Mouse (Mus musculus) heart, adult 18-20 months (tissue): ENCODE results near the gene Ankrd23. TPM values are rescaled to one million over a fixed set of nuclear protein-coding genes. Genes with fewer than 3 reads are reported as not detected.
A peak's percentile ranks its signal among the peaks of the same experiment; 100 is the strongest.

Experiments
- DNase-seq, 2 experiments: peaks; one replicate each; pipeline ENCODE4 v3.0.0; 2021 to 2022; ENCODE audit warnings: mixed read lengths in 1 of 2
- total RNA-seq, 2 experiments: library from RNA; stranded (reverse); gene quantifications; 2 replicates each; pipeline ENCODE4 v1.2.3; 2021

Gene Ankrd23
- total RNA-seq, 2 experiments from 2014 or later, result 315 to 408 TPM

DNA sequence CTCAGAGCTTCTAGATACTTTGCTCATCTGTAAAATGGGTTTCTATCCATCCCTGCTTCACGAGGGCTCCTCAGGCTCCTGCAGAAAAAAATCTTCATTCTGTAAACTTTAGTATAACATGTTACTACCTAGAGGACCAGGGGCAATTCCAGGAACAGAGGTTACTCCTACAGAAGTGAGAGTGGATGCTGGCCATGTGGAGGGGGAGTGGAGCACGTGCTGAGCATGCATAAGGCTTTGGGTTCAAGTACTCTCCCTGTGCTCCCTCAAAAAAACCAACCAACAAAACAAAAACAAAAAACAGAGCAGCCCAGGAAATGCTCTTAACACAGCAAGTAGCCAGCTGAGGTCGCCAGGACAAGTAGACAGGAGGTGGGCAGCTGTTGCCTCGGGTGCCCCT, 26.9 kb upstream of the Ankrd23 start:
- DNase-seq, result no peak

DNA sequence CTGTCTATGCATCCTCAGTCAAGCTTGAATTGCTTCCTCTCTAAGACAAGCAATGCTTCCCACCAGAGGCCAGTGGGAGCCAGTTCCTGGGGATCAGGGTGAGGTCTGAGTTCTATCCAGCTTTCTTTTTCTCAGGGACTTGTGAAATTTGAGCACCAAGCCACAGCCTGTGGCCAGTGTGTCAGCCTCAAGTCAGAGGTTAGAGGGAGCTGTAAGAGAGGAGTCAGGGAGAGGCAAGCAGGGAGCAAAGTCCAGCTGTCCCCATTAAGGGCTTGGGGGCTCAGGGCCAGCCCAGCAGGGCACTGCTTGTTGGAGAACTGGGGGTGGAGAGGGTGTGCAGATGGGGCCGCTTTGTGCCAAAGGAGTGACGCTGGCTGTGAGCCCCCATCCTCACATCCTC, 26.5 kb upstream of the Ankrd23 start:
- DNase-seq, result peak; percentile 54 to 70

DNA sequence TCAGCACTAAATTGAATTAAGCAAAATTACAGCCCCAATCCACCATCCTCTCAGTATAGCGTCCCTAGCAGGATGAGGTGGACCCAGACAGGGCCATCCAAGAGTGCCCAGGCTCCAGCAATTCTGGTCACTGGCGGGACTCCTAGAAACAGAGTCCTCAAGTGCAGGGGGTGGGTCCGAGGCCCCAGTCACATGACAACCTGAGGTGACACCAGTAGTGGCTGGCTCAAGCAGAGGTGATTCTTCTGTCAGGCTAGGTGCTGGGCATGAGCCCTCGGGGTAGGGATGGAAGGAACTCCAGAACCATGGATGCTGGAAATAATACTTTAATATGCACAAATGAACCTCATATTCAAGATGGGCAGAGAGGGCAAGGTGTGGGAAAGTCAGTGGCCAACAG, 25.7 kb upstream of the Ankrd23 start:
- DNase-seq, result no peak

GRCm38 (mm10) chr1:36560903-36561302, 24.2 kb upstream of the Ankrd23 start:
- DNase-seq, result peak; percentile 50 to 81

DNA sequence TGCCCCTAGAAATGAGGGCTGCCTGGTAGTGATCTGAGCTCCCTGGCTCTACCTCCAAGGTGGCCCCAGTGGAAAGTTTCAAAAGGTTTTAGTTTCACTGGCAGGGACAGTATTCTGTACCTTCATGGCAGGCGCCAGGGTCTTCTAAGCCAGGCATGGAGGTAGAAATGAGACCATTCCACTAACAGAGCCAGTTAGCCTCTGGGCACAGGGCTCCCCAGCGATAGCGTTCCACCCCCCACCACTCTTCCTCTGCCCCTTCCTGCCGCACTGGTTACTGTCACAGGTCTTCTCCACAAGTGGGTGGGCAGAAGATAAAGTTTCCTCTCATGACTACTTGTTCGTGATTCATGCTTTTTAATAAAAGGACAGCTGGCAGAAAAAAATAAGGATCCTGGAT, 23.2 kb upstream of the Ankrd23 start:
- no peak for DNase-seq

DNA sequence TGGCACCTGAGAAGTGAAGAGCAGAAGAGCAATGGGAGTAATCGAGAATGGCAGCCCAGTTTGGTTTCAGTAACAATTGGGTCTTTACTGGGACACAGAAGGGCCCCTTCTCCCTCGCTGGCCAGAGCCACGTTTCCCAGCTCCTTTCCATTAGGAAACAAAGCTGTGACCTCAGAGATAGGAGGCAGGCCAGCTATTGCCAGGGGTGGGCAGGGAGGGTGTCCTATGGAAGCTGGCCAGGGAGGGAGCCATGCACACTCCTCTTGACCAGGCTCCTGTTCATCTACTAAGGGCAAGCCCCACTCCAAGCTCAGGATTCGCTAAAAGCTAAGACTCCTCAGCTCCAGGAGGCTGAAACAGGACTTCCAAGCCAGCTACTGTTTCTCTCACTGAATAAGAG, 22.6 kb upstream of the Ankrd23 start:
- DNase-seq, result no peak

- peak; percentile 84 for DNase-seq
These were observed 21.6 kb upstream of the Ankrd23 start, which contains the start of gene Sema4c for GRCm38 (mm10) chr1:36558031-36558993. Gene Sema4c, minus strand, starts transcription at chr1:36558349.

DNA sequence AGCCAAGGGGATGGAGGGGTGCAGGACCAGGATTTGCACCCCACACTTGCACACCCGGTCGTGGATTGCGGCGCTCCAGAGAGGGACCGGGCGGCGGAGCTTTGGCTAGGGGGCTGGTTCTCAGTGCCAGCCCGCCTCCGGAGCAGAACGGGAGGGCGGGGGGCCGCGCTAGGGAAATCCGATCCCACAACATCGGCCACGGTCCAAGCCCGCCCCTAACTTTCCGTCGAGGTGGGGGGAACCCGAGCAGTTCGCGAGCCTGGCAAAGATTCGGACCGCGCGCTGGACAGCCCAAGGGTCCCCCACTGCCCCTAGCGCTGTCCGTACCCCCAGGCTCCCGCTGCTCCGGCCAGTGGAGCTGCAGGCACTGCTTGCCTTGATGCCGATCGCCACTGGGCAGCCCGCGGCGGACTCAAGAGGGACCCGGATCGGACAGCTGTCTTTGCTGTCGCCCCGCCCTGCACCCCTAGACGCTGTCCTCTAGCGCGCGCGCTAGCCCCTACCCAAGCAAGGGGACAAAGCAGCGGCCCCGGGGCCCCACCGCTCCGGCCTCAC, 20.9 kb upstream of the Ankrd23 start:
- peak; percentile 91 to 93 for DNase-seq

- DNase-seq, result peak; percentile 95 to 96
These were observed 20.1 kb upstream of the Ankrd23 start for GRCm38 (mm10) chr1:36556553-36557456.

GRCm38 (mm10) chr1:36555798-36556395, 19.2 kb upstream of the Ankrd23 start:
- no peak for DNase-seq

DNA sequence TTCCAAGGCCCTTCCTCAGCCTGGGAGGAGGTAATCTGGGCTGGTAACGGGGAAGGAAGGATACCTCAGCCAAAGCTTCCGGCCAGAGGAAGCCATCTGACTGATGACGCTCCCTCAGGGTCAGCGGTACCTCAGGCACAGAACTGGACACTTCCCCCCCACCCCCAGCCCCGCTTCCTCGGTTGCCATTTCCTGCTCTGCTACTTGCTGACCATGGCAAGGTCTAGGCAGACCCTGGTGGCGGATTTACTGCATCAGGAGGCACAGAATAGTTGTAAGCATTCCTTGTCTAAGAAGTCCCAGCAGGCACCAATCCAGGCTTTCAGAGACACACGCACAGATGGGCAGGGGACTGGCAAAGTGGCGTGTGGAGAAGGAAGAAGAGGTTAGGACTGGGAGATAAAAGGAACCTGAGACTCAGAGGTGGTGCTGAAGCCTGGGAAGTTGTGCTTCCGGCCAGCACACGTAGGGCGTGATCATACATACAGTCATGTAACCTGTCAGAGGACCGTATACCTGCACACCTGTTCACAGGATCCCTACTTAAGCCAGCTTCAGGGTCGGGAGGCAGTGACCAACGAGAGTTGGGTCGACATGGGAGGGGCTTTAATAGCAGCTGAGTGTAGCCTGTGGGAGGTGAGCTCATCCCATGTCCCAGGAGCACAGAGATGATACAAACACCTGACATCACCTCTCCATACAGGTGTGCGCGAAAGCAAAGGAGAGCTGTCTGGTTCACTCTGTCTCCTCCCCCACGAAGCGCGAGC, 18.1 kb upstream of the Ankrd23 start:
- DNase-seq, result peak in 1 of 2 experiments; percentile 71

DNA sequence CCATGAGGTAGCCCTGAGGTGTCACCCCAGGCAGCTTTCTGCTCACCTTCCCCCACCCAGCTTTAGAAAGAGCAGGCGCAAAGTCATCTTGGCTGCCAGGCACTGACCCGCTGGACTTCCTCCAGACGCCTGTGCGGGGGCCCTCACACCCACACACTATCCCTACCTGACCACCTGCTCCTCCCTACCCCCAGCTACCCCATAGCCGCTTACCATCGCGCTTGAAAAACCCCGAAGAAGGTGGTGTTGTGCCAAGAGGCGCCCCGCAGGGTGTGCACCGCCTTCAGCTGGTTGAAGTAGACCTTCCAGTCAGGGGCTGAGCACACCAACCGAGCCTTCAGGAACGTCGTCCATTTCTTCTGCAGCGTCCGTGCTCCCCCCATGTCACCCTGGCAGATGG, 15.8 kb upstream of the Ankrd23 start:
- DNase-seq, result no peak

GRCm38 (mm10) chr1:36551904-36552303, 15.2 kb upstream of the Ankrd23 start:
- no peak for DNase-seq

DNA sequence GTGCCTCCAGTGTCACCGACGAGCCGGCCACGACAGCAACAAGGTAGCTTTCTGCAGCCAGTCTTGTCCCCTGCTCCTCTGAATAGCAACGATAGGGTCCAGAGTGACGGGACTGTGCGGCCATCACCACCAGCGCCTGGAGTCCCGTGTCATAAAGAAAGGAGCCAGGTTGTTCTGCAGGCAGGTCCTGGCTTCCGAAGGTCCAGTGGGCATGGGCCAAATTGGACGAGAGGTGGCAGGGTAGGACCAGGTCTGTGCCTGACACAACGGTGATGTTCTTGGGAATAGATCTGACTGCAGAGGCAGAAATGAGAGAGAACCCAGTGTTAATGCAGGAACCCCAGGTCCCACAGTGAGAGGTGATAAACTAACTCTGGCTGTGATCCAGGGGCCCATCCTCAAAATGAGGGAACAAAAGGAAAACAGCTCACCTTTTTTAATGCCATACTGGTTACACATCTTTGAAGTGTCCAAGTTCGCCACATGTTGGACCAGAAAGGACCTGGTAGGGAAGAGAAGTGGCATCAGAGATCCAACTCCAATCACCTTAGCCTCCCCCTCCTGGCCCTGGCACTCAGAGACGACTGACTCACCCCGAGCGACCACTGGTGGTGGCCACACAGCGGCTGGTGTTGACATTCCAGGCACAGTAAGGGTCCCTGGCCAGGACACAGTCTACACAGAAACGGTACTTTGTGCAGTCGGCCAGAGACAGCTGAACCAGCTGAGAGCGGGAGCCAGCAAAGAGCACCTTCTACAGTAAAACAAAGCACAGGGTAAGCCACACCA, 13.6 kb upstream of the Ankrd23 start:
- DNase-seq, result no peak

- DNase-seq, result no peak
These were observed 12.8 kb upstream of the Ankrd23 start for GRCm38 (mm10) chr1:36549491-36549890.

DNA sequence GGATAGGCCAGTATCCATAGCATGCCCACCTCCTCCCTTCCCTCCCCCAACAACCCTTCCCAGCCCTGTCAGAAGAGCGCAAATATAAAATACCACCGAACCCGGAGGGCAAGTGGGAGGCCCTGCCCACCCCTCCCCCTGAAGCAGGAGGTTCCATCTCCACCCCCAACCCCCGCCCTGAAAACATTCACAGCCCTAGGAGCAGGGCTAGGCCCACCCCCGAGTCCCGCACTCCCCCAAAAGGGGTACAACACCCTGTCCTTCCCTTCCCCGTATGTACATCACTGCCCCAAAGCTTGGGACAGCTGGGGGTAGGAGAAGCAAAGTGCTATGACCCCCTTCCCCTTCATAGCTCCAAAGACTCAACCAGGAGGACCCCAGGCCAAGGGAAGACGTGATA, 12.1 kb upstream of the Ankrd23 start:
- no peak for DNase-seq

- DNase-seq, result peak; percentile 73 to 78
These were observed 11.4 kb upstream of the Ankrd23 start for GRCm38 (mm10) chr1:36547981-36548598.

GRCm38 (mm10) chr1:36546888-36547471, 10.3 kb upstream of the Ankrd23 start, which contains the start of gene Ankrd39:
Gene Ankrd39, minus strand, starts transcription at chr1:36547445.
- peak; percentile 98 to 99 for DNase-seq

DNA sequence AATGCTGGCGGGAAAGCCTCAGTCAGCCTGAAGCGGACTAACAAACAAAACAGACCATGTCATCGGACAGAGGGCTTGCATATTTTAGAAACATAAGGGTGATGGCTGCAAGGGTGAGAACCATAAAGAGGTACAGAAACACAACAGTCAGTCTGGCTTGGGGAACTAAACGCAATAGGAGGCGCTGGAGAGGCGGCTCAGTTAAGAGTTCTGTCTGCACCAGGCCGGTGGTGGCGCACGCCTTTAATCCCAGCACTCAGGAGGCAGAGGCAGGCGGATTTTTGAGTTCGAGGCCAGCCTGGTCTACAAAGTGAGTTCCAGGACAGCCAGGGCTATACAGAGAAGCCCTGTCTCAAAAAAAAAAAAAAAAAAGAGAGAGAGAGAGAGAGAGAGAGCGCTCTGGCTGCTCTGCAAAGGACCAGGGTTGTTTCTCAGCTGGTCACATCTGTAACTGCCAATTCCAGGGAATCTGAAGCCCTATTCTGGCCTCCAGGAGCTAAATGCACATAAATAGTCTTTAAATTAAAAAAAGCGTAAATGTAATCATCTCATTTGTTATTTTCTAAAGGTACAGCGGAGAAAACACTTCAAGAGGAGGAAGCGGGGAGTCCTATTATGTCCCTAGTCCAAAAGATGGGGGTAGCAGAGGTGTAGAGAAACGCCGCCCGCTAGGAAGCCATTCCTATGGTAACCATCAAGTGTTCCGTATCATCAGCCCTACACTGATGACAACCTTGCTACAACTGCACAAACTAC, 9.3 kb upstream of the Ankrd23 start:
- DNase-seq, result no peak
